Mouse (Mus musculus): ENCODE results near the gene Cbfb.

Gene Cbfb

DNA sequence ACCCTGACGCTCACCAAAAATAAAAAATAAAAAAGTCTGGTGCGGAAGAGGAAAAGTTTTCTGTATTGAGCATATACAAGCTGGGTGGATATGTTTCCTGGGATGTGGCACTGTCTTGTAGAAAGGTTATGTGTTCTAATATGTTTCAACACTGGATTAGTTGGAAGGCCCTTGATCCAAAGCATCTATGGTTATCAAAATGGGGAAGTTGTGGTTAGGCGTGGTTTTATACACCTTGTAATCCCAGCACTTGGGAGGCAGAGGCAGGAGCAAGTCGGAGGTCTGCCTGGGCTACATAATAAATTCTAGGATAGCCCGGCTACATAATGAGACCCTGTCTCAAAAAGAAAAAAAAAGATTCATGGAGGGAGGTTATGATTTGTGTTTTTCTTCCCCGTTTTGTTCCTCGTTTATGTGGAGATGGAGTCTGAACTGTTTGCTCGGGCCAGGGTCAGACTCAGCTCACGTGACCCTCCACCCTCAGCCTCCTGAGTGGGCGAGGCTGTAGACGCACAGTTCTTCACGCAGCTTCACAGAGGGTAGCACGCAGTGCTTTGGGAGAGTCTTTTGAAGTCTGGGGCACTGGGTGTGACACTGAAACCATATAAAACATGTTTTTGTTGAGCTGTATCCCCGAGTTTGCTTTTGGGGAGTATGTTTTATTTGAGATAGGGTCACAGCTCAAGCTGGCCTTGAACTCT is 67.1 kb downstream of the Cbfb start:
- peaks cover 70% of the 10 kb centered on the region for H3K4me1 ChIP-seq (replicated peaks; ENCODE audit: low read depth, low read length)
- peaks cover 86% of the 10 kb centered on the region for H3K36me3 ChIP-seq (ENCODE audit: insufficient read depth, low read length)
- H3K27me3 ChIP-seq (ENCODE audit: insufficient read depth, low read length) = no peaks in the 10 kb centered on the region
- TF ChIP-seq CTCF (conservative IDR thresholded peaks at IDR 0.05; ENCODE audit: low read length) (no peak), NANOG (IDR thresholded peaks at IDR 0.05; ENCODE audit: borderline replicate concordance, low read length) (no peak), POU5F1 (IDR thresholded peaks at IDR 0.05; ENCODE audit: borderline replicate concordance, low read length) (no peak)
- no peaks in the 10 kb centered on the region for H3K9me3 ChIP-seq (ENCODE audit: low read length)
- no peak overlapping the region for H3K4me3 ChIP-seq (replicated peaks; ENCODE audit: low read length)

DNA sequence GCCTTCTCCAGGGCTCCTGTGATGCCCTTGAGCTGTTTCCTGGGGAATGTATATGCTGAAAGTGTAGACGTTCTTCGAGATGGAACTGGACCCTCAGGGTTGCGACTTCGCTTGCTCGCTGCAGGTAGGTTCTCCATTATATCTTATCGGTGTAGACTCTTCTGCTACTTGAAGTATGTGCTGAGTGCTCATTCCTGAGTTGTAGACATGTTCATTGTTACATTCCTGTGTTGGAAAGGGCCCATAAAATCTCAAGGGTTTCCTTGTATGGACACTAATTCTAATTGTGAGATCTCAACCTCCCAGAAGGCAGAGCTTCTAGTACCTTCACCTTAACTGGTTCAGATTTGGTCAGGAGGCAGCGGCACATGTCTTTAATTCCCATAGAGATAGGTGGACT is 70.5 kb downstream of the Cbfb start:
- Histone ChIP-seq H3K27me3 (ENCODE audit: insufficient read depth, low read length) (no peaks in the 10 kb centered on the region), H3K9me3 (ENCODE audit: low read length) (no peaks in the 10 kb centered on the region), H3K36me3 (ENCODE audit: insufficient read depth, low read length) (peaks cover 92% of the 10 kb centered on the region), H3K4me3 (replicated peaks; ENCODE audit: low read length) (no peak overlapping the region), H3K4me1 (replicated peaks; ENCODE audit: low read depth, low read length) (peaks cover 37% of the 10 kb centered on the region)
- TF ChIP-seq NANOG (IDR thresholded peaks at IDR 0.05; ENCODE audit: borderline replicate concordance, low read length) = no peak
- no peak for TF ChIP-seq POU5F1 (IDR thresholded peaks at IDR 0.05; ENCODE audit: borderline replicate concordance, low read length)
- no peak for TF ChIP-seq CTCF (conservative IDR thresholded peaks at IDR 0.05; ENCODE audit: low read length)

DNA sequence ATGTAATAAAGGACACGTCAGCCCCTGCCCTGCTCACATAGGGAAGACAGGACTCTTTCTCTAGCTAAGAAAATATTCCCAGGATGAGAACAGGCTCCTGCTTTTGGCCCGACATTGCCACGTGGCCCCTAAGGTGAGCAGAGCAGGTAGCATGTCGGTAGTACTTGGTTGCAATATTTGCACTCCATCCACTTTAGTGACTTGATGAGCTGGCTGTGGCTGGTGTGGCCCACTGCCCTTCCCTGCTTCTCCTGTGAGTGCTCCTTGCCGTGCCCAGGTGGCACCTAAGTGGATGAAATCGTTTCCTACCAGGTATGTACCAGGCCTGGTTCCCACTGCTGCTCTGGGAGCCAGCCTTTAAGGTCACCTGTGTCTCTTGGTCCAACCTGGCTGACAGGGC is 81.5 kb downstream of the Cbfb start:
- Histone ChIP-seq H3K27me3 (ENCODE audit: insufficient read depth, low read length) (peaks cover 23% of the 10 kb centered on the region), H3K4me3 (replicated peaks; ENCODE audit: low read length) (no peak overlapping the region), H3K4me1 (replicated peaks; ENCODE audit: low read depth, low read length) (peaks cover 33% of the 10 kb centered on the region), H3K36me3 (ENCODE audit: insufficient read depth, low read length) (peaks cover 66% of the 10 kb centered on the region), H3K9me3 (ENCODE audit: low read length) (no peaks in the 10 kb centered on the region)
- TF ChIP-seq POU5F1 (IDR thresholded peaks at IDR 0.05; ENCODE audit: borderline replicate concordance, low read length) (no peak), CTCF (conservative IDR thresholded peaks at IDR 0.05; ENCODE audit: low read length) (no peak), NANOG (IDR thresholded peaks at IDR 0.05; ENCODE audit: borderline replicate concordance, low read length) (no peak)

- H3K9me3 ChIP-seq (ENCODE audit: low read length) = no peaks in the 10 kb centered on the region
Measured at GRCm38 (mm10) chr8:105252680-105253537, 82.4 kb downstream of the Cbfb start.

DNA sequence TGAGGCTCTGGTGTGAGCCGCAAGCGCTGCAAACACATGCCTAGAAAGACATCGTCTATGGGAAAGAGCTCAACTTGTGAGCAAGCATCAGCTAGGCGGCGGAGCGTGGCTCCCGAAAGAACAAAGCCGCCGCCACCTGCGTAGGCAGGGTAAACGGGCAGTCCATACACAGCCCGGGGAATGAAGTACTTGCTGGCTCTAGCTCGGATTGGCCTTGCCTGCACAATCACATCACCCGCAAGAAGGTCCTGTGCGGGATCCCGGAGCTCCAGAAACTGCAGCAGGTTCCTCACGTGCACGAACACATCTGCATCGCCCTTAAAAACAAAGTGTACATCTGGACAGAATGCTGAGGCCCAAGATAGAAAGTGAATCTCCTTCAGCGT is 83.3 kb downstream of the Cbfb start:
- peaks cover 45% of the 10 kb centered on the region for H3K4me1 ChIP-seq (replicated peaks; ENCODE audit: low read depth, low read length)
- H3K9me3 ChIP-seq (ENCODE audit: low read length) = no peaks in the 10 kb centered on the region
- H3K36me3 ChIP-seq (ENCODE audit: insufficient read depth, low read length) = peaks cover 48% of the 10 kb centered on the region
- H3K4me3 ChIP-seq (replicated peaks; ENCODE audit: low read length) = peak overlapping the region; percentile 89
- TF ChIP-seq CTCF (conservative IDR thresholded peaks at IDR 0.05; ENCODE audit: low read length) (no peak), POU5F1 (IDR thresholded peaks at IDR 0.05; ENCODE audit: borderline replicate concordance, low read length) (no peak), NANOG (IDR thresholded peaks at IDR 0.05; ENCODE audit: borderline replicate concordance, low read length) (no peak)
- peaks cover 39% of the 10 kb centered on the region for H3K27me3 ChIP-seq (ENCODE audit: insufficient read depth, low read length)

More at GRCm38 (mm10) chr8:105252680-105253537, 82.4 kb downstream of the Cbfb start:
- Histone ChIP-seq H3K4me3 (replicated peaks; ENCODE audit: low read length) (no peak overlapping the region), H3K4me1 (replicated peaks; ENCODE audit: low read depth, low read length) (peaks cover 37% of the 10 kb centered on the region), H3K27me3 (ENCODE audit: insufficient read depth, low read length) (peaks cover 31% of the 10 kb centered on the region), H3K36me3 (ENCODE audit: insufficient read depth, low read length) (peaks cover 57% of the 10 kb centered on the region)
- TF ChIP-seq NANOG (IDR thresholded peaks at IDR 0.05; ENCODE audit: borderline replicate concordance, low read length) (no peak), POU5F1 (IDR thresholded peaks at IDR 0.05; ENCODE audit: borderline replicate concordance, low read length) (no peak), CTCF (conservative IDR thresholded peaks at IDR 0.05; ENCODE audit: low read length) (no peak)

- H3K36me3 ChIP-seq (ENCODE audit: insufficient read depth, low read length) = peaks cover 42% of the 10 kb centered on the region
- H3K9me3 ChIP-seq (ENCODE audit: low read length) = no peaks in the 10 kb centered on the region
- peaks cover 51% of the 10 kb centered on the region for H3K4me1 ChIP-seq (replicated peaks; ENCODE audit: low read depth, low read length)
- H3K4me3 ChIP-seq (replicated peaks; ENCODE audit: low read length) = peak overlapping the region; percentile 89
- H3K27me3 ChIP-seq (ENCODE audit: insufficient read depth, low read length) = peaks cover 45% of the 10 kb centered on the region
- TF ChIP-seq NANOG (IDR thresholded peaks at IDR 0.05; ENCODE audit: borderline replicate concordance, low read length) (no peak), CTCF (conservative IDR thresholded peaks at IDR 0.05; ENCODE audit: low read length) (peak; percentile 37; the same call in 1 of the 2 replicates), POU5F1 (IDR thresholded peaks at IDR 0.05; ENCODE audit: borderline replicate concordance, low read length) (no peak)
Measured at GRCm38 (mm10) chr8:105254152-105254965, 83.9 kb downstream of the Cbfb start.

GRCm38 (mm10) chr8:105254966-105255350 is 84.5 kb downstream of the Cbfb start, which contains the start of gene B3gnt9:
TSS of gene B3gnt9 (minus strand) at chr8:105255153.
- Histone ChIP-seq H3K4me3 (replicated peaks; ENCODE audit: low read length) (peak within 1 kb of the TSS; percentile 89), H3K27me3 (ENCODE audit: insufficient read depth, low read length) (peaks cover 51% of the 10 kb centered on the region), H3K4me1 (replicated peaks; ENCODE audit: low read depth, low read length) (peaks cover 55% of the 10 kb centered on the region), H3K9me3 (ENCODE audit: low read length) (no peaks in the 10 kb centered on the region), H3K36me3 (ENCODE audit: insufficient read depth, low read length) (peaks cover 36% of the 10 kb centered on the region)
- TF ChIP-seq POU5F1 (IDR thresholded peaks at IDR 0.05; ENCODE audit: borderline replicate concordance, low read length) = no peak
- no peak for TF ChIP-seq NANOG (IDR thresholded peaks at IDR 0.05; ENCODE audit: borderline replicate concordance, low read length)
- no peak for TF ChIP-seq CTCF (conservative IDR thresholded peaks at IDR 0.05; ENCODE audit: low read length)
